Mouse (Mus musculus) heart, postnatal 0 days (tissue): ENCODE data around the gene Tatdn3.

ENCODE experiments used
- CTCF ChIP-seq: IDR thresholded peaks from 2 replicates; pipeline ENCODE4 v1.5.1; 2016; ENCODE audit warnings: antibody characterized with exemption, control low read depth, low read depth
- EP300 ChIP-seq: IDR thresholded peaks from 2 replicates; pipeline ENCODE4 v1.6.1; 2016; ENCODE audit warnings: antibody characterized with exemption, low read depth

DNA sequence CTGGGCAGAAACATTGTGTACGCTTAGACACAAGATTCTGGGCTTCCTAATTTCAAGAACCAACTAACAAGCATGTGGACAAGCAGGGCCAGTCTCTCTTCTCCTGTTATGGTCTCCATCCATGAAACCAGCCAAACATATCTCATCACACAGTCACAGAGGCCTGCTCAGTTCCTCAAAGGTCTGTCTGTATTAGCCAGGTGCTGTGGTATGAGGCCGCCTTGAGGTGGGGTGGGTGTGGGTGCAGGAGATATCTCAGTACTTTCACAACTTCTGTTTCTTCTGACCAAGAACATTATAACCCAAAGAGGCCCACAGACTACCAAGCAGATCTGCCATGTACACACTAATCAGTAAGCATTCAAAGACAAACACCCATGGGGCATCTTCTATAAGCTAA is 17.5 kb downstream of the Tatdn3 start:
- no peak for TF ChIP-seq CTCF
- no peak for TF ChIP-seq EP300
